Comparison of ENCODE assay signal across 10 mouse cellular contexts in the genomic region with DNA sequence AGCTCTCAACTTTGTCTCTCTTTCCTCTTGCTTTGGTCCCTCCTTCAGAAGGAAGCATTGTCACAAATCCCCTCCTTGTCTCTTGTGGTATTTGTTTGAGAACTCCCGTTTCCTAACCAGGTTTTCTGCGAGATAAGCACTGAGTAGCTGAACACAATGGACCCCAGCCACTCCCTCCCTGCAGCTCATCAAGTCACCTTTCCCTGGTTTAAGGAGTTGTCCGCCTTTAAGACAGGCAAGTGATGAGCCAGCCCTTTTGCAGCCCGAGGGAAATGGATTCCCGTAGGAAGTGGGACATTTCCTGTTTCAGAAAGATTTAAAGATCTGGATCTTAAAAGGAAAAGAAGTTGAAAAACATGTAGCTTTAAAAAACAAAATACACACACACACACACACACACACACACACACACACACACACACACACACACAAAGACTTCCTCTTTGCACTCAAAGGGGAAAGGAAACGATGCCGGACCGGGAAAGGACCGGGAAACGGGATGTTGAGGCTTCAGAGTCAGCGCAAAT. TPM values are rescaled to one million over a fixed set of nuclear protein-coding genes. Genes with fewer than 3 reads are reported as not detected.
DNase-seq lines count a peak whose midpoint lies in the region; ATAC-seq and TF ChIP-seq lines count a peak whose summit lies in the region.
"Had no signal": no experiment of that assay in that cellular context is flagged by ENCODE, and none has a peak within 500 bp of the region (broad histone marks: within the 10 kb centered on the region; RNA-seq: fewer than 3 reads in every experiment).

No protein-coding gene starts in this region.

- intact Hi-C loops in left cerebral cortex, postnatal 36 days (cut with DNase I): no loop called here

- TF ChIP-seq CTCF in G1E (IDR thresholded peaks at IDR 0.05; ENCODE audit: low read depth, low read length): no peak
- no peak for TF ChIP-seq CTCF in forebrain, postnatal 0 days (IDR thresholded peaks at IDR 0.05; ENCODE audit: low read depth)

- no peak overlapping the region for H3K4me3 ChIP-seq in G1E (ENCODE audit: low read depth, low read length)
- H3K4me3 ChIP-seq in lung, embryonic 16.5 days (ENCODE audit: low read length): no peak overlapping the region
- no peak overlapping the region for H3K4me3 ChIP-seq in forebrain, postnatal 0 days (ENCODE audit: low read depth, low read length)
- H3K4me3 ChIP-seq in hindbrain, embryonic 16.5 days (ENCODE audit: low read length): no peak overlapping the region
- H3K4me3 ChIP-seq: embryonic facial prominence, embryonic 13.5 days; hindbrain, embryonic 13.5 days; limb, embryonic 15.5 days had no signal

- no peak for DNase-seq in G1E (ENCODE audit: low spot score)
- DNase-seq in brain, adult 2 months (ENCODE audit: low read depth, low spot score): peak; percentile 2
- peak; percentile 8 to 12 for DNase-seq in kidney, adult 8-10 months
- no peak for DNase-seq in left cerebral cortex, postnatal 36 days (ENCODE audit: low spot score in 2 of 2)
- DNase-seq in forebrain, postnatal 0 days: no peak

- H3K27me3 ChIP-seq in G1E (ENCODE audit: insufficient read depth, low read length): no peaks in the 10 kb centered on the region
- no peaks in the 10 kb centered on the region for H3K27me3 ChIP-seq in lung, embryonic 16.5 days (ENCODE audit: control insufficient read depth, insufficient read depth, low read depth, low read length)
- H3K27me3 ChIP-seq in forebrain, postnatal 0 days (ENCODE audit: insufficient read depth, low read length): no peaks in the 10 kb centered on the region
- no peaks in the 10 kb centered on the region for H3K27me3 ChIP-seq in hindbrain, embryonic 16.5 days (replicated peaks; ENCODE audit: control insufficient read depth, insufficient read depth, low read length)
- H3K27me3 ChIP-seq: embryonic facial prominence, embryonic 13.5 days; hindbrain, embryonic 13.5 days; limb, embryonic 15.5 days had no signal

- peak; percentile 82 for ATAC-seq in G1E (ENCODE audit: extremely low read depth, insufficient number of reproducible peaks, low FRiP score, poor library complexity, severe bottlenecking)
- peak; percentile 59; the same call in 1 of the 2 replicates for ATAC-seq in lung, embryonic 16.5 days (ENCODE audit: low read depth)
- ATAC-seq in forebrain, postnatal 0 days: no peak
- no peak for ATAC-seq in hindbrain, embryonic 16.5 days

- H3K4me1 ChIP-seq in G1E (ENCODE audit: insufficient read depth, low read depth, low read length): peaks cover 28% of the 10 kb centered on the region
- peaks cover 1% of the 10 kb centered on the region; the same call in 1 of the 2 replicates for H3K4me1 ChIP-seq in lung, embryonic 16.5 days (replicated peaks; ENCODE audit: control insufficient read depth, insufficient read depth, low read length)
- H3K4me1 ChIP-seq in forebrain, postnatal 0 days (ENCODE audit: insufficient read depth): no peaks in the 10 kb centered on the region
- H3K4me1 ChIP-seq in hindbrain, embryonic 16.5 days (ENCODE audit: control insufficient read depth, insufficient read depth, low read depth, low read length): no peaks in the 10 kb centered on the region
- H3K4me1 ChIP-seq: hindbrain, embryonic 13.5 days; limb, embryonic 15.5 days had no signal

- H3K27ac ChIP-seq in lung, embryonic 16.5 days (ENCODE audit: low read length): peak overlapping the region; percentile 44; the same call in 1 of the 2 replicates
- H3K27ac ChIP-seq in forebrain, postnatal 0 days (ENCODE audit: low read depth, low read length): no peak overlapping the region
- no peak overlapping the region for H3K27ac ChIP-seq in hindbrain, embryonic 16.5 days (ENCODE audit: low read depth, low read length)
- H3K27ac ChIP-seq: embryonic facial prominence, embryonic 13.5 days; hindbrain, embryonic 13.5 days; limb, embryonic 15.5 days had no signal

- H3K9me3 ChIP-seq in G1E (replicated peaks): no peaks in the 10 kb centered on the region
- H3K9me3 ChIP-seq in lung, embryonic 16.5 days (ENCODE audit: control insufficient read depth, low read length): no peaks in the 10 kb centered on the region
- H3K9me3 ChIP-seq in forebrain, postnatal 0 days (ENCODE audit: low read length): no peaks in the 10 kb centered on the region
- H3K9me3 ChIP-seq in hindbrain, embryonic 16.5 days (ENCODE audit: control insufficient read depth, low read length): no peaks in the 10 kb centered on the region
- H3K9me3 ChIP-seq: embryonic facial prominence, embryonic 13.5 days; hindbrain, embryonic 13.5 days; limb, embryonic 15.5 days had no signal

- WGBS in lung, embryonic 16.5 days: 48% methylated on average over 11 of the region's 11 CpGs
- WGBS in forebrain, postnatal 0 days: 62% methylated on average over 11 of the region's 11 CpGs
- WGBS in hindbrain, embryonic 16.5 days: 64% methylated on average over 11 of the region's 11 CpGs

- H3K4me2 ChIP-seq in lung, embryonic 16.5 days (ENCODE audit: low read depth, low read length): no peak overlapping the region
- no peak overlapping the region for H3K4me2 ChIP-seq in forebrain, postnatal 0 days (ENCODE audit: low read depth)
- no peak overlapping the region for H3K4me2 ChIP-seq in hindbrain, embryonic 16.5 days (ENCODE audit: low read length)
- H3K4me2 ChIP-seq: embryonic facial prominence, embryonic 13.5 days; hindbrain, embryonic 13.5 days; limb, embryonic 15.5 days had no signal

- H3K36me3 ChIP-seq in G1E (replicated peaks): peaks cover 47% of the 10 kb centered on the region
- H3K36me3 ChIP-seq in lung, embryonic 16.5 days (ENCODE audit: control insufficient read depth, insufficient read depth, low read length): no peaks in the 10 kb centered on the region; the same call in 1 of the 2 replicates
- H3K36me3 ChIP-seq in forebrain, postnatal 0 days (ENCODE audit: insufficient read depth): no peaks in the 10 kb centered on the region
- H3K36me3 ChIP-seq in hindbrain, embryonic 16.5 days (ENCODE audit: control insufficient read depth, insufficient read depth, low read length): no peaks in the 10 kb centered on the region
- H3K36me3 ChIP-seq: embryonic facial prominence, embryonic 13.5 days; hindbrain, embryonic 13.5 days; limb, embryonic 15.5 days had no signal

- H3K9ac ChIP-seq in lung, embryonic 16.5 days (ENCODE audit: low read length): no peak overlapping the region
- H3K9ac ChIP-seq in forebrain, postnatal 0 days: no peak overlapping the region
- H3K9ac ChIP-seq in hindbrain, embryonic 16.5 days (ENCODE audit: low read depth, low read length): no peak overlapping the region
- H3K9ac ChIP-seq: embryonic facial prominence, embryonic 13.5 days; hindbrain, embryonic 13.5 days; limb, embryonic 15.5 days had no signal

RNA-seq across cellular contexts. Expression of a gene that starts 16.9 kb away (rescaled TPM):
- 61.5 and 62.5 TPM in 2 replicates for total RNA-seq in G1E (2014; fragmentation: Nextera tagmentation)
- total RNA-seq in G1E (2017): 37.1 and 41.4 TPM in 2 replicates
- polyA plus RNA-seq in G1E (2012): 1.2 TPM in 2 replicates
- 63.6 and 64.9 TPM in 2 replicates for polyA plus RNA-seq in lung, embryonic 16.5 days (2015; fragmentation: Nextera tagmentation; extraction: Ambion mirVana)
- 1 to 10 TPM; 3.8 to 5.8 TPM for total RNA-seq in left cerebral cortex, postnatal 36 days (2021)
- total RNA-seq in forebrain, postnatal 0 days (2014; rRNA removed): 11.6 and 16.2 TPM in 2 replicates
- polyA plus RNA-seq in forebrain, postnatal 0 days (2015; fragmentation: Nextera tagmentation; extraction: Ambion mirVana): 11.4 and 11.7 TPM in 2 replicates
- polyA plus RNA-seq in hindbrain, embryonic 16.5 days (2015; fragmentation: Nextera tagmentation; extraction: Ambion mirVana): 18.7 and 19.1 TPM in 2 replicates

RNA-seq across cellular contexts. Expression of a gene that starts 34.5 kb away (rescaled TPM):
- 6.5 and 12.7 TPM in 2 replicates for total RNA-seq in G1E (2014; fragmentation: Nextera tagmentation)
- 17.3 and 17.9 TPM in 2 replicates for total RNA-seq in G1E (2017)
- polyA plus RNA-seq in G1E (2012): 0.05 and 0.07 TPM in 2 replicates
- 110 and 111 TPM in 2 replicates for polyA plus RNA-seq in lung, embryonic 16.5 days (2015; fragmentation: Nextera tagmentation; extraction: Ambion mirVana)
- 1 to 10 TPM; 6.1 TPM for total RNA-seq in left cerebral cortex, postnatal 36 days (2021)
- 12.5 and 14.1 TPM in 2 replicates for total RNA-seq in forebrain, postnatal 0 days (2014; rRNA removed)
- polyA plus RNA-seq in forebrain, postnatal 0 days (2015; fragmentation: Nextera tagmentation; extraction: Ambion mirVana): 3.9 and 6.1 TPM in 2 replicates
- 13.9 and 16.5 TPM in 2 replicates for polyA plus RNA-seq in hindbrain, embryonic 16.5 days (2015; fragmentation: Nextera tagmentation; extraction: Ambion mirVana)

Comparison
In these comparisons a context has a peak if more than half of its experiments do, and no peak if none do; other contexts are left out.
1. ATAC-seq: peak in G1E (single experiment) and lung, embryonic 16.5 days (single experiment); none in forebrain, postnatal 0 days (single experiment) and hindbrain, embryonic 16.5 days (single experiment).
2. DNase-seq: peak in brain, adult 2 months (single experiment) and kidney, adult 8-10 months (2 of 2); none in G1E (single experiment), left cerebral cortex, postnatal 36 days (0 of 2) and forebrain, postnatal 0 days (single experiment).